Mouse (Mus musculus): Measurements from ENCODE around the gene Dph2.

GRCm38 (mm10) chr4:117889471-117889870 lies 2.4 kb downstream of the Dph2 start:
- TF ChIP-seq CTCF (IDR thresholded peaks at IDR 0.05; ENCODE audit: borderline replicate concordance, insufficient read depth, low read length) (no peak), POLR2A (IDR thresholded peaks at IDR 0.05; ENCODE audit: low read depth, low read length) (no peak)
